Mouse (Mus musculus) A20 (cell line): ENCODE data around the gene Ptprn2.
A peak's percentile ranks its signal among the peaks of the same experiment; 100 is the strongest.

Experiments used
- DNase-seq: peaks from one replicate; pipeline ENCODE4 v3.0.0-alpha.2; 2011; ENCODE audit warnings: low read depth, low spot score

The Ptprn2 gene

DNA sequence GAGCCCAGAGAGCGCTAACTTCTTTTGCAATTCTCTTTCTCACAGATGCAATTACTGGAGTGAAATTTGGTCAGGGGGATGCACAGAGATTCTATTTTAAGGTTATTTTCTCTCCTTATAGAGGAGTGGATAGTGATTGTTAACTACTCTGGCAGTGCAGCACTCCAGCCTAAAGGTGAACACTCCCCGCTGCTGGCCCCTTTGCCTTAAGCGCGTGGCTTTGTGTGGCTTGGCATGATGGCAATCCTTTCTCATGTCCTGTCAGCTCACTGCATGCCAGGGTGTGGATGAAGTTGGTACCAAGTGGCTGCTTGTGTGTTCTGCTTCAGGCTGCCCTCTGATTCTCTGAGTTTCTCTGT lies 156.7 kb downstream of the Ptprn2 start:
- no peak for DNase-seq

DNA sequence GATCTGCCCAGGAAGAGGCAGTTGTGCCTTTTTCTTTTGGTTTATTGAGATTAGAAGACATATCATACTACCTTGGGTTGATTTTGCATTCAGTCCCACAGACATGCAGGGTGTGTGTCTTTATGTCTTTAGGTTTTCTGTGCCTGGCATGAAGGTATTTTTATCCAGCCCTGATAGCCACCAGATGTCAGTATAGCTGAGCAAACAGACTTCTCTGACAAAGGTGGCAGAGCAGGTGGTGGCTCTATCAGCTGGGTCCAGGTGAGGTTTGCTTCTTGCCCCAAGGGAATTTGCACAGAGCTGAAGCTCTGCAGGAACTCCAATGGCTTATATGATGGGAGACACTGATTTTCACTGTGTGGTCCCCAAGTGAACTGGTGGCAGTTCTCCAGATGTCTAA lies 161.3 kb downstream of the Ptprn2 start:
- DNase-seq = peak; percentile 5

DNA sequence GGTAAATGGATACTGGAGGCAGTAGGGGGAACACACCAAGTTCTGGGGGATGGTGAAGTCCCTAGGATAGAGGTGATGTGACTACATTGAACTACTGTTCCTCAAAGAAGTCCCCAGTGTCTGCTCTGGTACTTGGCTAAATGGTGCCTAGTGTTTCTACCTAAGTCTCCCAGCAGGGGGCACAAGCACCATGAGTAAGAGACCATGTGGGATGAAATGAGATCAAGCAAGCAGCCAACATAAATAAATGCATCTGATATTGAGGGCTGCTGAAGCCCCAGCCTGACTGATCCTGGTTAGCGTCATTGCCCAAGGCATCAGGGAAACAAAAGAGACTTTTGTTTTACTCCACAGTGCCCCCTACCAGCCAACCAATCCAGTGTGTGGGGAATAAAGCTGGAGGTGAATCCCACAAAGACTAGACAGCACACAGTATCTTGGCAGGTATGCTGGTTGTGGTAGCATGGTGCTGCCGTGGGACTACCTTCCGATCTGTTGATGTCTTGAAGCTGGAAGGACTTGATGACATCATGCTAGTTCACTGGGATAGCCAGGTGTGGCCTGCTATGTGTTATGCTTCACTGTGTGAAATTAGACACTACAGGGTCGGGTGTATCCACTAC lies 163.2 kb downstream of the Ptprn2 start:
- DNase-seq = peak; percentile 50

DNA sequence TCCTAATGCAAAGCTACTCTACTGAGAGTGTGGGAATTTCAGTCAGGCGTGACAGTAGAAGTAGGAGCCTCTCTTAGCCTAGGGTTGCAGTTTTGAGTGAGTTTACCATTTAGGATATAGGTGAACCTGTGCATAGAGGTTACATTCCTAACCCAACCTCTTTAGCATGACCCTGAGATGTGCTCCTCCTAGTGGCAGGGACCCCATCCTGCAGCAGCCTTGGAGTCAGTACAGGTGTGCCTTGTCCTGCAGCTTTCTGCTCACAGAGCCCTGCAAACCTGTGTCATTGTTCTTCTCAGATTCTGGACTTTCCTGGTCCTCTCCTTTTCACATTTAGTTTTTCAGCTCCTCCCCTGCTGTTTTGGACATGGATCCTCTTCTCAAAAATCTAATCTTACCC lies 168.2 kb downstream of the Ptprn2 start:
- DNase-seq = peak; percentile 33

DNA sequence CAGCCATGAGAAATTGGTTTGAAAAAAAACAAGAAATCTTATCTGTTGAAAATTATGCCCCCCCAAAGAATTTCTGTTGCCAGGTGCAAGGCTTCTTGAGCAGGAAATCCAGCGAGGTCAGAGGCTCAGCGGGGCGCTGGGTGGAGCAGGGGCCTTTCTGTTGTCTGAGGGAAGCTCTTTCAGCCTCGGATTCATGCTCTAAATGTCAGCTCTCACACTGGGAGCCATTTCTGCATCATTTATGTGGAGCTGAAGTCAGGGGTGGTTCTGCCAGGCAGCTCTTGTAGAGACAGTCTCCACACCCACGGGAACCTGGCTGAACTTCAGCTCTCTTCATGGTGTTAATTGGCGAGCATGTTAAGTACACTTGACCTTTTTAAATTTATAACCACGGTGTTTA lies 174.6 kb downstream of the Ptprn2 start:
- no peak for DNase-seq

DNA sequence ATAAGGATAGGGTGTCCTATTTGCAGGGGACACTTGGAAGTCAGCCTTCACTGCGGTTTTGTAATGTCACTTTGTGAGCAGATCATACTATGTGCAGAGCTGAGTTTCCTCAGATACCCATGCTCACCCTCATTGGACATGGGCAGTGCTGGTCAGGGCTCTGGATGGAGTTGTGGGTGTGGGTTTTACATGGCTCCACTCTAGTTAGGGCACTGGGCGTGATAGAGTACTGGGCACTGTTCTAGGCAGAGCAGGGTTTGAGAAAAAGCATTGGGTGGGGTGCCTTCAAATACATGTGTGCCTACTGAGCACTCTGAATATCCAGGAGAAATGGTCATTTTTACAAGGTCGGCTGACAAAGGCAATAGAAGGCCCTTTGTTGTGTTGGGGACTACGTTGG lies 175.5 kb downstream of the Ptprn2 start:
- DNase-seq = no peak

DNA sequence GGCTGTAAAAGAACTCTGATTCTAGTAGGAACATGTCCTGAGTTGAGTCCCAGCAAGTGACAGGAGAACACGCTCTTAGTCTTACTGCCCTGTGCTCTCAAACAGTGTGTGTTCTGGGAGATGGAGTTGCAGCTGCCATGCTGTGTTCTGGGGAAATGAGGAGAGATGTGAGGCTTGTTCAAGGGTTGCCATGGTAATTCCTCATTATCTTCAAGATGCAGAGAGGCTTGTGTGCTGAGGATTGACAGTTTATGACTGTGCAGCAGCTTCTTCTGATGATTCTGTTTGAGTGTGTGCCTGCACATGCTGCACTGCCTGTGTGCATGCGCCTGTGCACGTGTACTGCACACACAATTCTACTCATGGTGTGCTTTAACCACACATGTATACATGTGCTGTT lies 192.2 kb downstream of the Ptprn2 start:
- DNase-seq = no peak

DNA sequence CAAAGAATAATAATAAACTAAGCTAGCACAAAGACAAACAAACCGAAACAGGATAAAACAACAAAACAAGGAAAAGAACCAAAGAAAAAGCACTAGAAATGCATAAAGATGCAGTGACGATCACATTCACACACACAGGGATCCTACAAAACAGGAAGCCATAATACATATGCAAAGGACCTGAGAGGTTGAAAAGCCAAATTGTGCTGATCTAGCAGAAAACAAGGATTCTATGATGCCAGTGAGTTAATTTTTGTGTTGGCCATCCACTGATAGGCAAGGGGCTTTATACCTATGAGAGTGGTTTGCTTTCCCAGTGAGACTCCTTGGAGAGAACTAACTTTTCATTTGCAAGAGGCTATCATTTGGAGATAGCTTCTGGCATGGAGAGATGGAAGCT lies 204.3 kb downstream of the Ptprn2 start:
- no peak for DNase-seq

DNA sequence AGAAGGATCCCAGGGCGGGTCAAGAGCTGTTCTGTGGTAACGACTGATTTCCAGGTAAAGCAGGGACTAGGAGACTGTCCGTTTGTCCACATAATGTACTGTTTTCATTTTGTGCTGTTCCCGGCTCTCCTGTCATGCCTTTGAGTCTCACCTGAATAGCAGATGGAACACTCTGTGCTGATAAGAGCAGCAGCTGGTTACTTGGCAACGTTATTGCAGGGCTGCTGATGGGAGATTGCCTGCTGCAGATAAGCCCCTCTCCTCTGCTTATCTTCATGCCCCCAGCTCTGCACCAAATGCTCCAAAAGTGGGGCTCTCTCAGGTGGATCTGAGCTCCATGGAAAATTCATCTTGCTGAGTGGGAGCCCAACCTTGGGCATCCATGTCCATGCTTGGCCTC lies 224.0 kb downstream of the Ptprn2 start:
- no peak for DNase-seq

DNA sequence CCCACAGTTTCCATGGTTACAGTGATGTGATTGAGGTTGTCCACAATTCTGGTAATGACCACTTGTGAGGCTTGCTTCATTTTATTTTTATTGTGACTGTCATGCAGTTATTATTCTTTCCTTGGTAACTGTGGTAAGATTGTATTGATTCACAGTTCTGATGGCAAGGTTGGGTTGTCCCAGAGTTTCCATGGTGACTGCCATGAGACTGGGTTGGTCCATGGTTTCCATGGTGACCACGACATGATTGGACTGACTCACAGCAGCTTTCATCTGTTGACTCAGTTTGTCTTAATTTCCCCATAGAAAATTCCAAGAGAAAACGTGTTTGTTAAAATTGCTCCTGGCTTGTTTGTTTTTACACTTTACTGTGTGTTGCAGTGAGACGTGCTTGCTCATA lies 225.2 kb downstream of the Ptprn2 start:
- DNase-seq = no peak

DNA sequence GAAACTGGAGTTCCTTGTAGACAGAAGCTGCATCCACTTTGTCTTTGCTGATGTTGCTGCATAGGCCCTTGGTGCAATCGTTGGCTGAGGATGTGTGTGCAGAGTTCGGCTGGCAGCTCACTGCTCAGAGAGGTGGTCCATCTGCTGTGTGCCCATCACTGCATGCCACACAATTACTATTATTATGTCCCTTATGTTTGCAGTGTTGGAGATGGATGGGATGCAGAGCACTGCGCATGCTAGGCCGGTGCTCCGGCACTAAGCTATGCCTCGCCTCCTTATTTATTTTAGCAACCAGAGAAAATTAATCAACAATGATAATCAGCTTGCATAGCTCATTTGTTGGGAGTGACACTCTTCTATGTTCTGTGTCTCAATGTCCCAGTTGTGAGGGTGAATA lies 225.6 kb downstream of the Ptprn2 start:
- DNase-seq = no peak

DNA sequence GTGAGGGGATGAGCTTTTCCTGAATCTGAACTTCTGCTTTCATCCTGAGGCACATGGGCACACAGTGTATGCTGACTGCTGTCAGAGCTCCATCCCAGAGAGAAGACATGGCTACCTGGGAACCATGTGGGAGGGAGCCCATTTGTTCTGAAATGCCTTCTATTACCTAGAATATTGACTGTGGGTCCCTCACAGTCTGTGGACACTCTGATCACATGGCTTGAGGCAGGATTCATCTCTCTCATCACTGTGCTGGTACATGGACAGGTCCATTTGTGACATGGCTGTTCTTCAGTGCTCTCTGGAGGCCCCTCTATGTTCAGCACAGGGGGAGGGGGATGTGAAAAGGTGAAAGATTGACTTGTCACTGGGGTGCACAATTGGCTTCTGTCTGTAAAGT lies 227.6 kb downstream of the Ptprn2 start:
- DNase-seq = no peak

DNA sequence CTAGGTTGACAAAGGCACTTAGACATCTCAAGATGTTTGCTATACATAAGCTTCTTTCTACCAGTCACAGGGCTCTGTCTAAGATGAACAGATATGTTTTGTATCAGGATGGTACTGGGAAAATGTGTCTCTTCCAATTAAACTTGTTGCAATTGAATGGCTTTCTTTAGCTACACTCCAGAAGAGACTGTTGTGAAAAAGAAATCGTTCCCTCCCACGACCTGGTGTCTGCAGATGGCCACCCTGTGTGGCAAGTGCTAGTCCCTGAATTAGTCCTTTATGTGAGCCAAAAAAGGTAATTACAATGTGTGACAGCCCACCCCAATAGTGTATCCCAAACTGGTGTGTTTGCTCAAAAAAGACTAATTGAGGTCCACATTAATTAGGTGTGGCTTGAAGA lies 235.5 kb downstream of the Ptprn2 start:
- no peak for DNase-seq

DNA sequence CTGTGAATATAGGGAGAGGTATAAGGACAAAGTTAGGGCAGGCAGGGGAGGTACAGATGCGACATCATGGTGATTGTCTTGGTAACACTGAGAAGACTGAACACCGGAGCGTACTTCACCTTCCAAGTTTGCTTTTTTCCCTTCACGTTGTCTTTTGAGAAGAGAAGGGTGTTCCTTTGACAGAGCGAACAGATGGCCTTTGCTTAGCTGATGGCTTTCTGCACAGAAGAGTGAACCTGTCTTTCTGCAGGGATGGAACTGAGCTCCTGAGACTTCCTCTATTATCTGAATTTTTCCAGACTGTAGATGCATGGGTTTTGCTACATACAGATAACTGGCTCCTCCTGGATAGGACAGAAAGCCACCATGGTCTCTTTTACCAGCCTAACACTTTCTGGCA lies 254.6 kb downstream of the Ptprn2 start:
- no peak for DNase-seq

DNA sequence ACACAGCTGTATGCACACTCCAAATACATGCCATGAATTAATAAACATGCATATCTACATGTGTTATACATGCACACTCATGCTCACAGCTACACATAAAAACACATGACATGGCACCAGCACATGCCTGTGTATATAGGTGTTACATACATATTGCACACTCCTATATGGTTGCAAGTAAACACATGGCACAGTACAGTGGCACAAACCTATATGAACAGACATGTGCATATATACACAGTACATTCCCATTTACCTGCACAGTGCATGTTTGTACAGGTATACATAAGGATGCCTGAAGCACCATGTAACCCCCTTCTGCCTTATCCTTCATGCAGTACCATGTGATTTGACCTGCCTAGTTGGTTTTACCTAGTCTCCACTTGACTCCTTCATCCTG lies 255.8 kb downstream of the Ptprn2 start:
- no peak for DNase-seq

DNA sequence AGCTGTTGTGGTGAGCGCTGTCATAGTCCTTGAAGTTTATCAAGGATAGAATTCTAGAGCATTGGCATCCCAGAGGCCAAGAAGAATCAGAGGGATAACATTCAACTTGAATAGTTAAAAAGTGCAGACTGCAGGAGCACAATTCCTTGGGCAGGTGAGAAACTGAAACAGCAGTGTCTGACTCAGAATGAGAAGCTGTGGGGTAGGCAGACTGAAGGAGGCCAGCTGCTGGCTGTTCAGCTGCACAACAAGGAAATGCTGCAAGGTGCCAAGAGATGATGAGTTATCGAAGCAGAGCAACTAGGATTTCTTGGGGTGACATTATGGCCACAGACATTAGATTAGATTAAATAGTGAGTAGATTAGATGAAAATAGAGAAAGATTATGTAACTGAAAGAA lies 260.9 kb downstream of the Ptprn2 start:
- DNase-seq = no peak

DNA sequence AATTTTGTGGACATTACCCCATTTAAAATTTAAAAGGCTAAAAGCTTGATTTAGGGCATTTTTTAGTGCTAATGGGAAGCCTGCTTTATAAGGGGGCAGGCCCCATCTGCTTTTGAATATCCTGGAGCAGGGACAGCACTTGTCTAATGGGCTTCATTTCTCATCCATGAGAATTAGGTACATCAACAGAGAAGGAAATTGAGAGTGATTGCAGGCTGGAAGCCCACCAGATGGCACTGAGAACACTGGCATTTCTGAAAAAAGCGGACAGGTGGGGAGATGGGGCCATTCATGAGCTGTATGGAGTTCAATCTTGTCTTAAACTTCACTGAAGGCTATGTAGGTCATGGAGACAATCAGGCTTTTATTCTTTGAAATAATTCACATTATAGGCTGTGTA lies 267.3 kb downstream of the Ptprn2 start:
- DNase-seq = no peak

DNA sequence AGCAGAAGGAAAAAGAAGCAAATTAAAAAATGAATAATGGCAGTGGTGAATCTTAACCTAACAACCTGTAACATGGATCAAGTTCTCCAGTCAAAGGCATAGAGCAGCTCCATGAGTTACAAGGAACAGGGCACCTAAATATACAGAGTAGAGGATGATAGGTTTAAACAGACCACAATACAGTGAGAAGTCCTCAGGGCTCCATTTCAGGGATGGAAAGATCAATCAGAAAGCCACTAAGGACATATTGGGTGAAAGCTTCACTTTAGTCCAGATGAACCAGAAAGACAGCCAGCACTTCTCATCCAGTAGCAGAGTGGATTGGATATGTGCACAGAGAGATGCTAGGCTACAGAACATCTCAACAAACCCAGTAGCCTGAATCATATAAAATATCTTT lies 278.4 kb downstream of the Ptprn2 start:
- DNase-seq = no peak

DNA sequence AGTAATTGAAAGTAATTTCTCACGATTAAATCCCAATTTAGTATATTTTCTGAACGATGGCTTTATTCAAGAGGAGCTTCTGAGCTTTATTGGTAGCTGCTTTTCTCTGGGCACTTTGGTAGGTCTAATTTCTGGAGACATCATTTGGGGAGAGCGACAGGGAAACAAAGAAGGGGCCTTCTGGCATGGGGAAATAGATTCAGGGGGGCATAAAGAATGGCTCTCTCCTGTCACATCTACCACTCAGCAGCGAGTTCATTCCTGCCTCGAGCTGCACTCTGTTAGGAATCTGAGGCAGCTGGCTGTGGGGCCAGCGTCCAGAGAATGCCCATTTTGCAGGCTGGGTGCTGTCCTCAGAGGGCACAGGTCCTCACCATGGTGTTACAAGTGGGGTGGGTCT lies 285.4 kb downstream of the Ptprn2 start:
- no peak for DNase-seq

DNA sequence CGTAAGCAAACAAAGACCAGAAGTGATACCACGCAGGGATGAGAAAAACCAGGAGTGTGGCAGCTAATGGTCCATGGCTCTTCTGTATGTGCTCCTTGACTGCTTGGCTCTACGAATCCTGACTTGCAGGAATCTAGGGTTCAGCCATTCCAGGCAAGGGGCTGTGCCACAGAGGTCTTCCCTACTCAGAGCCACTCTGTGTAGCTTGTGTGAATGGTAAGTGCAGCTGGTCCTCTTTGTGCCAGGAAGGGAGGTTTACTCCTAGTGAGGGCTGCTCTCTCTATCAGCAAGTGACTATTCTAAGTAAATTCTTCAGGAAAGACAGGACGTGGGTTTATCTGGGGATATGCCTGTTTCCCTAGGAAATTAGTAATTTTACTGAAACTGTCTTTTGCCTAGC lies 286.0 kb downstream of the Ptprn2 start:
- no peak for DNase-seq

DNA sequence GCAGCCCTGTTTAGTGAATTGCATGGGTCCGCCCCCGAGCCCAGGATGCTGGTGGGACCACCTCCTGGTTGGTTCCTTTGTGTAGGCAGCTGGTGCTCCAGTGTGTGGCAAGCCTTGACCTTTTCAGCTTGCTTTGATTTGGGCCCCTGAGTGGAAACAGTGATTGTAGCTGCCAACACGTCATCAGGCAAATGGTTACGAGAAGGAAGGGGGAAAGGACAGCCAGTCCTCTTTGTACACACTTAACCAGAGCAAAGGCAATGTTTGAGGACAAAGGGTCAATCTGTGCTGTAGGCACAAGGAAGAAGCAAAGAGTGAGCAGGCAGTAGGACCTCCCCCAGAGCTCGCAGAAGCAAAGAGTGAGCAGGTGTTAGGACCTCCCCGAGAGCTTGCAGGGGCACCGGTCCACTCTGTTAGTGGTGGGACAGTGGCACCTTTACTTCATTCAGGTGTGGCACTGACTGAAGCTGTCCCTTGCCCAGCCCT lies 286.6 kb downstream of the Ptprn2 start:
- DNase-seq = no peak

DNA sequence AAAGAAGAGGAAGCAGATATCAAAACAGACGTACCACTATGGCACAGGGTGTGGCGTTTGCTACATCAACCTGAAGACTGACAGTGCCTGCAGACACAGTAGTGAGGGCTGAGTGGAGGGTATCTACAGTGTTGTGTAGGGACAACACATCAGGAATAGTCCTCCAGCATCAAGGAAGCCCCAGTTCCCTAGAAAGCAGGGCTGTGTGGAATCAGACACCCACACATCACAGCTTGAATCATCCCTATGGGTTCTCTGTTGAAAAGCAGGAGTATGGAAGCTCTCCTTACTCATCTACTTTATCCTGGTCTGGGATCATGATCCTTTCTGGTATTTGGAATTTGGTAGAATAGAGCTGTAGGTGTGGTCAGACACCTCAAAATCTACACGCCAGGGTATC lies 287.8 kb downstream of the Ptprn2 start:
- DNase-seq = no peak

DNA sequence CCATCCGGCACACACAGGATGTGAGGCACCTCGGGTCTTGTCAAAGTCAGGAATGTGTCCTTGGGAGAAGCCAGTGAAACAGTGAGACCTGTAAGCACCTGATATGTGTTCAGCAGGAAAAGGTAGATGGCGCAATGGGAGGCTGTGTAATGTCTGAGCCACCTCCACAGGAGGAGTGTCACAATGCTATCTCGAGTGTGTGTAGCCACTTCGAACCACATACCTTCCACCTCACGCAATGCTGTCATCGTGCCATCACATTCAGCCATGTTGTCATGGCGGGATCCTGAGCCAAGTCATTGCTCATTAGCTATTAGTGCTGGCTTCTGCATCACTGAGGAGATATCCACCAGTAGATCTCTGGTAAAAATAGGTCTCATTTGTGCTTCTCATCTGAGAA lies 290.9 kb downstream of the Ptprn2 start:
- no peak for DNase-seq
